Mouse (Mus musculus): Measurements from ENCODE around the gene Rem2. TPM values are rescaled to one million over a fixed set of nuclear protein-coding genes. Genes with fewer than 3 reads are reported as not detected.

Rem2 gene
- polyA plus RNA-seq, 1 experiment from 2014 or later, result 39.7 TPM

GRCm38 (mm10) chr14:54501365-54501764 lies 25.5 kb downstream of the Rem2 start:
- H3K9me3 ChIP-seq, result no peaks in the 10 kb centered on the region

GRCm38 (mm10) chr14:54503092-54503491 lies 27.2 kb downstream of the Rem2 start:
- WGBS, result 79% methylated on average over 2 of the region's 2 CpGs
- H3K4me3 ChIP-seq, result no peak overlapping the region

More at GRCm38 (mm10) chr14:54501365-54501764, 25.5 kb downstream of the Rem2 start:
- H3K36me3 ChIP-seq, result no peaks in the 10 kb centered on the region
- WGBS, result 77% methylated on average over 2 of the region's 2 CpGs
- no peak overlapping the region for H3K9ac ChIP-seq
- H3K27ac ChIP-seq (replicated peaks), result no peak overlapping the region
- H3K4me1 ChIP-seq (replicated peaks), result no peaks in the 10 kb centered on the region
- H3K4me3 ChIP-seq, result no peak overlapping the region
- ATAC-seq (ENCODE audit: low FRiP score, low read depth), result no peak
- H3K27me3 ChIP-seq, result no peaks in the 10 kb centered on the region
- no peak overlapping the region for H3K4me2 ChIP-seq

GRCm38 (mm10) chr14:54509774-54510173 lies 33.9 kb downstream of the Rem2 start:
- H3K27me3 ChIP-seq, result no peaks in the 10 kb centered on the region
- H3K9ac ChIP-seq, result no peak overlapping the region
- WGBS, result 89% methylated on average over 9 of the region's 9 CpGs
- peaks cover 75% of the 10 kb centered on the region for H3K36me3 ChIP-seq
- H3K4me1 ChIP-seq (replicated peaks), result no peaks in the 10 kb centered on the region
- H3K27ac ChIP-seq (replicated peaks), result no peak overlapping the region
- H3K9me3 ChIP-seq, result no peaks in the 10 kb centered on the region
- no peak overlapping the region for H3K4me2 ChIP-seq
- ATAC-seq (ENCODE audit: low FRiP score, low read depth), result no peak
- H3K4me3 ChIP-seq, result no peak overlapping the region

More at GRCm38 (mm10) chr14:54503092-54503491, 27.2 kb downstream of the Rem2 start:
- H3K9ac ChIP-seq, result no peak overlapping the region
- ATAC-seq (ENCODE audit: low FRiP score, low read depth), result no peak
- H3K4me2 ChIP-seq, result no peak overlapping the region
- H3K27ac ChIP-seq (replicated peaks), result no peak overlapping the region
- H3K36me3 ChIP-seq, result peaks cover 11% of the 10 kb centered on the region; the same call in 1 of the 2 replicates
- no peaks in the 10 kb centered on the region for H3K4me1 ChIP-seq (replicated peaks)
- no peaks in the 10 kb centered on the region for H3K9me3 ChIP-seq
- no peaks in the 10 kb centered on the region for H3K27me3 ChIP-seq

GRCm38 (mm10) chr14:54516710-54517310 lies 40.9 kb downstream of the Rem2 start:
- Histone ChIP-seq H3K4me3 (peak overlapping the region; percentile 73), H3K27me3 (no peaks in the 10 kb centered on the region), H3K4me1 (replicated peaks) (peaks cover 23% of the 10 kb centered on the region), H3K4me2 (peak overlapping the region; percentile 62), H3K36me3 (peaks cover 33% of the 10 kb centered on the region), H3K27ac (replicated peaks) (peak overlapping the region; percentile 88), H3K9ac (peak overlapping the region; percentile 64), H3K9me3 (no peaks in the 10 kb centered on the region)
- no peak for ATAC-seq (ENCODE audit: low FRiP score, low read depth)
- WGBS, result 6% methylated on average over 17 of the region's 17 CpGs

- no peak for ATAC-seq (ENCODE audit: low FRiP score, low read depth)
- no peak overlapping the region for H3K4me2 ChIP-seq
- H3K27ac ChIP-seq (replicated peaks), result no peak overlapping the region
- H3K9ac ChIP-seq, result no peak overlapping the region
- 27% methylated on average over 6 of the region's 6 CpGs for WGBS
- no peaks in the 10 kb centered on the region for H3K36me3 ChIP-seq
- H3K4me3 ChIP-seq, result no peak overlapping the region
- peaks cover 24% of the 10 kb centered on the region for H3K4me1 ChIP-seq (replicated peaks)
- H3K27me3 ChIP-seq, result no peaks in the 10 kb centered on the region
- H3K9me3 ChIP-seq, result no peaks in the 10 kb centered on the region
Observed at GRCm38 (mm10) chr14:54523600-54523999, 47.7 kb downstream of the Rem2 start.

GRCm38 (mm10) chr14:54527227-54528006 lies 51.5 kb downstream of the Rem2 start:
- H3K27me3 ChIP-seq, result no peaks in the 10 kb centered on the region
- WGBS, result under 1% methylated on average over 18 of the region's 18 CpGs
- H3K36me3 ChIP-seq, result no peaks in the 10 kb centered on the region
- H3K9ac ChIP-seq, result peak overlapping the region; percentile 49
- peak overlapping the region; percentile 60 for H3K4me2 ChIP-seq
- peak; percentile 81 for ATAC-seq (ENCODE audit: low FRiP score, low read depth)
- H3K4me1 ChIP-seq (replicated peaks), result peaks cover 19% of the 10 kb centered on the region
- H3K4me3 ChIP-seq, result peak overlapping the region; percentile 39
- peak overlapping the region; percentile 76 for H3K27ac ChIP-seq (replicated peaks)
- no peaks in the 10 kb centered on the region for H3K9me3 ChIP-seq

GRCm38 (mm10) chr14:54528007-54528393 lies 52.1 kb downstream of the Rem2 start:
- H3K9ac ChIP-seq, result no peak overlapping the region
- no peak for ATAC-seq (ENCODE audit: low FRiP score, low read depth)
- no peaks in the 10 kb centered on the region for H3K9me3 ChIP-seq
- H3K36me3 ChIP-seq, result no peaks in the 10 kb centered on the region
- H3K4me3 ChIP-seq, result no peak overlapping the region
- peaks cover 19% of the 10 kb centered on the region for H3K4me1 ChIP-seq (replicated peaks)
- no peaks in the 10 kb centered on the region for H3K27me3 ChIP-seq
- H3K4me2 ChIP-seq, result peak overlapping the region; percentile 60
- WGBS, result 20% methylated on average over 5 of the region's 5 CpGs
- H3K27ac ChIP-seq (replicated peaks), result peak overlapping the region; percentile 76

GRCm38 (mm10) chr14:54528446-54529111 lies 52.7 kb downstream of the Rem2 start:
- H3K9ac ChIP-seq, result no peak overlapping the region
- WGBS, result 12% methylated on average over 17 of the region's 17 CpGs
- no peak overlapping the region for H3K4me3 ChIP-seq
- H3K4me2 ChIP-seq, result peak overlapping the region; percentile 60
- peak overlapping the region; percentile 76 for H3K27ac ChIP-seq (replicated peaks)
- ATAC-seq (ENCODE audit: low FRiP score, low read depth), result peak; percentile 69; the same call in 1 of the 2 replicates
- peaks cover 19% of the 10 kb centered on the region for H3K4me1 ChIP-seq (replicated peaks)
- no peaks in the 10 kb centered on the region for H3K9me3 ChIP-seq
- H3K36me3 ChIP-seq, result no peaks in the 10 kb centered on the region
- no peaks in the 10 kb centered on the region for H3K27me3 ChIP-seq

Other genes with a start within 250 kb of the Rem2 start
- gene Dad1, start 222.0 kb upstream of the Rem2 start, polyA plus RNA-seq (2015; fragmentation: Nextera tagmentation; extraction: Ambion mirVana), result 345 and 374 TPM in 2 replicates
- gene Abhd4, start 221.9 kb upstream of the Rem2 start, polyA plus RNA-seq (2015; fragmentation: Nextera tagmentation; extraction: Ambion mirVana), result 58.2 and 66.3 TPM in 2 replicates
- not detected in 2 replicates for gene Olfr49, start 191.2 kb upstream of the Rem2 start, polyA plus RNA-seq (2015; fragmentation: Nextera tagmentation; extraction: Ambion mirVana)
- 55.1 and 58.5 TPM in 2 replicates for gene Oxa1l, start 115.3 kb upstream of the Rem2 start, polyA plus RNA-seq (2015; fragmentation: Nextera tagmentation; extraction: Ambion mirVana)
- gene Slc7a7, start 58.3 kb upstream of the Rem2 start, polyA plus RNA-seq (2015; fragmentation: Nextera tagmentation; extraction: Ambion mirVana), result 4.5 and 5.9 TPM in 2 replicates
- gene Mrpl52, start 49.2 kb upstream of the Rem2 start, polyA plus RNA-seq (2015; fragmentation: Nextera tagmentation; extraction: Ambion mirVana), result 241 and 251 TPM in 2 replicates
- gene Mmp14, start 44.5 kb upstream of the Rem2 start, polyA plus RNA-seq (2015; fragmentation: Nextera tagmentation; extraction: Ambion mirVana), result 51.1 and 53.4 TPM in 2 replicates
- 30.3 and 34.3 TPM in 2 replicates for gene Lrp10, start 12.0 kb upstream of the Rem2 start, polyA plus RNA-seq (2015; fragmentation: Nextera tagmentation; extraction: Ambion mirVana)
- 89.7 and 101 TPM in 2 replicates for gene Prmt5, start 41.4 kb downstream of the Rem2 start, polyA plus RNA-seq (2015; fragmentation: Nextera tagmentation; extraction: Ambion mirVana)
- gene Haus4, start 78.5 kb downstream of the Rem2 start, polyA plus RNA-seq (2015; fragmentation: Nextera tagmentation; extraction: Ambion mirVana), result 19.0 TPM in 2 replicates
- 8.7 and 9.6 TPM in 2 replicates for gene Ajuba, start 101.5 kb downstream of the Rem2 start, polyA plus RNA-seq (2015; fragmentation: Nextera tagmentation; extraction: Ambion mirVana)
- gene 4931414P19Rik, start 129.9 kb downstream of the Rem2 start, polyA plus RNA-seq (2015; fragmentation: Nextera tagmentation; extraction: Ambion mirVana), result 5.1 and 6.1 TPM in 2 replicates
- gene Psmb5, start 141.9 kb downstream of the Rem2 start, polyA plus RNA-seq (2015; fragmentation: Nextera tagmentation; extraction: Ambion mirVana), result 441 and 446 TPM in 2 replicates
- gene Psmb11, start 145.3 kb downstream of the Rem2 start, polyA plus RNA-seq (2015; fragmentation: Nextera tagmentation; extraction: Ambion mirVana), result not detected in 2 replicates
- gene Gm17606, start 164.9 kb downstream of the Rem2 start, polyA plus RNA-seq (2015; fragmentation: Nextera tagmentation; extraction: Ambion mirVana), result not detected in 2 replicates
- gene Cdh24, start 165.3 kb downstream of the Rem2 start, polyA plus RNA-seq (2015; fragmentation: Nextera tagmentation; extraction: Ambion mirVana), result 12.2 and 12.6 TPM in 2 replicates
- gene 1700123O20Rik, start 210.1 kb downstream of the Rem2 start, polyA plus RNA-seq (2015; fragmentation: Nextera tagmentation; extraction: Ambion mirVana), result 67.6 and 68.3 TPM in 2 replicates
- gene Acin1, start 210.8 kb downstream of the Rem2 start, polyA plus RNA-seq (2015; fragmentation: Nextera tagmentation; extraction: Ambion mirVana), result 124 and 137 TPM in 2 replicates
- gene Gm29776, start 222.7 kb downstream of the Rem2 start, polyA plus RNA-seq (2015; fragmentation: Nextera tagmentation; extraction: Ambion mirVana), result 0.28 and 0.30 TPM in 2 replicates
- gene Cebpe, start 236.1 kb downstream of the Rem2 start, polyA plus RNA-seq (2015; fragmentation: Nextera tagmentation; extraction: Ambion mirVana), result not detected in 2 replicates

All from hindbrain, embryonic 15.5 days (tissue).